Mouse (Mus musculus): Measurements from ENCODE around the gene Ddx3y.

DNA sequence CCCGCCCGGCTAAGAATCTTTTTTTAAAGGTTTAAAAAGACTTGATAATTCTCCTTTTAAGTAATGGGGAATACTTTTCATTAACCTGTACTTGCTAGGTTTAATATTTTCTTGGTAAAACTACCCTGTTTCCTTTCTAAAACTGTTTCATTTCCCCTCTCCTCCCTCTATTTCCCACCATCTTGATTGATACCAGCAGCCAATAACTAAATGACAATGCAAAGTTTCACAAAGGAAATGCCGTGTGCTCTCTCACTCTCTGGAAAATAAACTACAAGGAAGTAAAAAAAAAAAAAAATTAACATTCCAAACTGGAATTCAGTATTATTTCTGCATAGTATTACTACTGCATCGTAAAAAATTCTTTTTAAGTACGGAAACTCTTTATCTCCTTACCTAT lies 42.0 kb downstream of the Ddx3y start:
- no peak for TF ChIP-seq CTCF (IDR thresholded peaks at IDR 0.05)
- TF ChIP-seq EP300 (IDR thresholded peaks at IDR 0.05), result no peak

All from lung, postnatal 0 days (tissue).